Mouse (Mus musculus) kidney, adult 2 months (tissue): Measurements from ENCODE around the gene Ebf1. TPM values are rescaled to one million over a fixed set of nuclear protein-coding genes. Genes with fewer than 3 reads are reported as not detected.

Experiments used
- DNase-seq: peaks from one replicate; pipeline ENCODE4 v3.0.0; 2021
- H3K27ac ChIP-seq: fragments of 200-500 bp; 2 replicates; pipeline ENCODE4 v1.5.1; 2012; ENCODE audit warnings: low read depth, low read length, control low read depth, inconsistent platforms; ENCODE audit not compliant: insufficient read depth
- H3K27me3 ChIP-seq: fragments of 200-500 bp; replicated peaks from 2 replicates; pipeline ENCODE4 v1.6.1; 2012; ENCODE audit warnings: mild to moderate bottlenecking, moderate library complexity, low read length, inconsistent platforms; ENCODE audit not compliant: control insufficient read depth, insufficient read depth
- H3K36me3 ChIP-seq: fragments of 200-500 bp; 2 replicates; pipeline ENCODE4 v1.6.1; 2012; ENCODE audit warnings: mild to moderate bottlenecking, moderate library complexity, low read length, inconsistent platforms; ENCODE audit not compliant: control insufficient read depth, insufficient read depth
- H3K4me1 ChIP-seq: fragments of 200-500 bp; 2 replicates; pipeline ENCODE4 v1.6.1; 2011; ENCODE audit warnings: low read length; ENCODE audit not compliant: control insufficient read depth, insufficient read depth
- H3K4me3 ChIP-seq: fragments of 200-500 bp; 2 replicates; pipeline ENCODE4 v1.5.1; 2011; ENCODE audit warnings: mild to moderate bottlenecking, low read depth, low read length, control low read depth; ENCODE audit not compliant: insufficient read depth
- CTCF ChIP-seq: fragments of 200-500 bp; conservative IDR thresholded peaks from 2 replicates; pipeline ENCODE4 v1.5.1; 2011; ENCODE audit warnings: low read depth, mild to moderate bottlenecking, control low read depth, low read length, moderate library complexity, mixed read lengths; ENCODE audit not compliant: insufficient read depth, insufficient read length
- POLR2A ChIP-seq: fragments of 200-500 bp; IDR thresholded peaks from one replicate; pipeline ENCODE4 v1.6.1; 2011; ENCODE audit warnings: low read depth, low read length, control low read depth
- WGBS: fragments of 180-500 bp; shearing (Covaris S2); methylation state at CpG from one replicate; pipeline ENCODE4 v1.1.7; 2018; 5-methylcytosine and 5-hydroxymethylcytosine counted together
- polyA plus RNA-seq: library from polyadenylated mRNA; depleted of rRNA; stranded (reverse); fragments of >200 nt; gene quantifications from 2 replicates; pipeline ENCODE4 v1.2.3, GENCODE M21; 2012

The Ebf1 gene
- polyA plus RNA-seq, 1 experiment, result 12.2 TPM

GRCm38 (mm10) chr11:44873876-44874275, 256.8 kb downstream of the Ebf1 start:
- Histone ChIP-seq H3K27me3 (no peaks in the 10 kb centered on the region), H3K27ac (no peak overlapping the region), H3K36me3 (no peaks in the 10 kb centered on the region), H3K4me1 (no peaks in the 10 kb centered on the region), H3K4me3 (no peak overlapping the region)
- no peak for DNase-seq
- TF ChIP-seq CTCF (no peak), POLR2A (no peak)
- 52% methylated on average over 1 of the region's 1 CpGs for WGBS

DNA sequence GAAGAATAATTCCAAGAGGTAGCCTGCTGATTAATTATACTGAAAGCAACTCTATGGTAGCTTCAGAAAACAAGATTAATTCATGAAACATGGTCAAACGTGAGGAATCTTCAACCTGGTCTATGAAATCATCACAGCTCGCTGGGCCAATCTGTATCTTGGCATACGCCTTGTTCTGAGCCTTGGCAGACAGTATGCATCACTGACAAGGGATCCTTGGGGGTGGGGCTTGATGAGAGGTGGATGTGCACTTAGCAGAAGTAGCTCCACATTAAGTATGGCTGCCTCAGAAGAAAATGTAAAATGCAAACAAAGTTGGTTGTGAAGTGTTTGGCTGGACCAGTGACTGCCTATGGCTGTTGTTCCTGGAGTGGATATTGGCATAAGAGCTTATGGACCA, 258.1 kb downstream of the Ebf1 start:
- H3K4me1 ChIP-seq, result no peaks in the 10 kb centered on the region
- TF ChIP-seq CTCF (no peak), POLR2A (no peak)
- no peaks in the 10 kb centered on the region for H3K27me3 ChIP-seq
- WGBS, result 83% methylated on average over 3 of the region's 3 CpGs
- no peak for DNase-seq
- H3K4me3 ChIP-seq, result no peak overlapping the region
- no peaks in the 10 kb centered on the region for H3K36me3 ChIP-seq
- no peak overlapping the region for H3K27ac ChIP-seq

DNA sequence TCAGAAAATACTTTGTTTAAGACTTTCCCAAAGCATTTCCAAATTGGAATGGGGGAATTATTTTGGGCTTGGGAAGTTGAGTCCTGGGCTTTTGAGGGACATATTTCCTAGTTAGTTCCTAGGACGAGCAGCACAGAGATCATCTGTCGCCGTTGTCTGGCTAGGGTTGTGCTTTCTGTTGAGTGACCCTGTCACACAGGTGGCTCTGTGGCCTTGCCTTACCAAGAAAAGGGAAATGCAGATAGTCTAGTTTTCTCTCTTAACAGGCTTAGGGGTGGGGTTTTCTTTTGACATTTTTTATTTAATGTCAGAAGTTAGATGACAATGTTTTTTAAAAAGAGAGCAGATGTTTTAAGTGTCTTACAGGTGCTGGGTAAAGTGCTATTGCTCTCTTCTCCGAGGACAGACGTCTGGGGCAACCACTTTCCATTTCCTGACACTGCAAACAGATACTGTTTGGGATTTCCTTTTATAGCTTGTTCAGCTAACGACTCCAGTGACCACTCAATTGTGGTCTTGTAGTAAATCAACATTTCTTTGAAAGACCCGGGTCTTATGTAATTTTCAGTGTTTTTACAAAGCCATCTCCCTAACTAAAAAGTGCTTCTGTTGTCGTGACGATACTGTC, 264.1 kb downstream of the Ebf1 start:
- 44% methylated on average over 9 of the region's 9 CpGs for whole genome bisulfite sequencing
- TF ChIP-seq POLR2A (no peak), CTCF (no peak)
- no peak for DNase-seq
- no peak overlapping the region for H3K27ac ChIP-seq
- H3K36me3 ChIP-seq, result no peaks in the 10 kb centered on the region
- H3K4me3 ChIP-seq, result no peak overlapping the region
- no peaks in the 10 kb centered on the region for H3K4me1 ChIP-seq
- no peaks in the 10 kb centered on the region; the same call in 1 of the 2 replicates for H3K27me3 ChIP-seq

DNA sequence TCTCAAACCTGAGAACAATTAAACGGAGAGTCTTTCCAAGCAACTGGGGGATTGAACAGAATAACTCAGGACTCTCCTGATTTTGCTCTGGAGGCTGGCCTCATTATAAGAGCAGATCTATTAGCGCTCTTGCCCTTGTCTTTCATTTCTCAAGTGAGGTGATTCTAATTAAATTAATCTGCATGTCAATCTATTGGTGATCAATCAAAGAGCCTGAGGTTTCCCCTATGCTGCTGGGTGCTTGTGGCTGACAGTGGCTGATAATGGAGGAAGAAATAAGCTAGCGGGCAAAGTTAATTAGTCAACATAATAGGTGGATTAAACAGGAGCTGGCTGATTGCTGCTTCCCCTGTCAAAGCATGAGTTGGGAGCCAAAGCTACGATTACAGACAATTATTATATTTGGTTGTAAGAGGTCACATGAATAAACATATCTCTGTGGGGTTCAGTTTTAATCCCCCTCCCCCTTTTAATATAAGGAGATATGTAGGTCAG, 265.4 kb downstream of the Ebf1 start:
- Histone ChIP-seq H3K27me3 (no peaks in the 10 kb centered on the region; the same call in 1 of the 2 replicates), H3K27ac (no peak overlapping the region), H3K4me1 (no peaks in the 10 kb centered on the region), H3K4me3 (no peak overlapping the region), H3K36me3 (no peaks in the 10 kb centered on the region)
- TF ChIP-seq POLR2A (no peak), CTCF (no peak)
- 87% methylated on average over 4 of the region's 4 CpGs for WGBS
- DNase-seq, result no peak

DNA sequence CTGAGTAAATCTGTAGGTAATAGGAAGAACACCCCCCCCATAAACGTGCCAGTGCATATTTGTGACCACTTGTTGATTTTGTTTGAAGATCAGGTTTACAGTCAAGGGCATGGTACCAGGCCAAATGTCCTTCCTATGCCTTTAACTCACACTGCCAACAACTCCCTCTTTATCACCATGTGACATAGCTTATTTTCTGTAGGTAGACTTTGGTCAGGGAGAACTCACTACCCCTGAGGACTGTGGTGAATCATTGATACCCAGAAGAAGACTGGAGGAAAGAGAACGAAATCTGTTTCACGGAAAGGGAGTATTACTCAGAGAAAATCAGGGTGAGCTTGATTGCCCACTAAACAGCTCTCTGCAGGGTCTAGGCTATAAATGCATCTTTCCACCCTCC, 267.2 kb downstream of the Ebf1 start:
- Histone ChIP-seq H3K4me3 (no peak overlapping the region), H3K4me1 (no peaks in the 10 kb centered on the region), H3K27me3 (no peaks in the 10 kb centered on the region; the same call in 1 of the 2 replicates), H3K27ac (no peak overlapping the region), H3K36me3 (no peaks in the 10 kb centered on the region)
- WGBS, result 40% methylated on average over 3 of the region's 3 CpGs
- no peak for TF ChIP-seq CTCF
- no peak for TF ChIP-seq POLR2A
- peak; percentile 24 for DNase-seq

GRCm38 (mm10) chr11:44886897-44887296, 269.8 kb downstream of the Ebf1 start:
- no peak for DNase-seq
- no peak for TF ChIP-seq POLR2A
- TF ChIP-seq CTCF, result no peak
- Histone ChIP-seq H3K36me3 (no peaks in the 10 kb centered on the region), H3K27me3 (no peaks in the 10 kb centered on the region; the same call in 1 of the 2 replicates), H3K4me3 (no peak overlapping the region), H3K4me1 (no peaks in the 10 kb centered on the region), H3K27ac (no peak overlapping the region)
- WGBS, result 94% methylated on average over 2 of the region's 2 CpGs

GRCm38 (mm10) chr11:44887691-44888090, 270.6 kb downstream of the Ebf1 start:
- WGBS, result 87% methylated on average over 7 of the region's 7 CpGs
- H3K27ac ChIP-seq, result no peak overlapping the region
- TF ChIP-seq POLR2A (no peak), CTCF (no peak)
- no peaks in the 10 kb centered on the region for H3K4me1 ChIP-seq
- H3K27me3 ChIP-seq, result no peaks in the 10 kb centered on the region
- no peak for DNase-seq
- no peak overlapping the region for H3K4me3 ChIP-seq
- H3K36me3 ChIP-seq, result no peaks in the 10 kb centered on the region
